Mouse (Mus musculus) embryonic facial prominence, embryonic 13.5 days (tissue): ENCODE data around the gene Pcx. TPM values are rescaled to one million over a fixed set of nuclear protein-coding genes. Genes with fewer than 3 reads are reported as not detected.

Source experiments
- ATAC-seq: fragments of 200-750 bp; cut with Nextera tagmentation; 2 replicates; pipeline ENCODE4 v1.8.0; 2017; ENCODE audit warnings: low read depth; ENCODE audit not compliant: insufficient number of reproducible peaks, insufficient read depth, low FRiP score, low TSS enrichment
- H3K27ac ChIP-seq: fragments of 300-500 bp; sonication (generic); 2 replicates; pipeline ENCODE4 v1.5.1; 2015; ENCODE audit warnings: moderate library complexity, mild to moderate bottlenecking, inconsistent platforms
- H3K27me3 ChIP-seq: fragments of 300-500 bp; sonication (generic); 2 replicates; pipeline ENCODE4 v1.6.1; 2015; ENCODE audit warnings: mild to moderate bottlenecking, inconsistent platforms
- H3K36me3 ChIP-seq: fragments of 300-500 bp; sonication (generic); 2 replicates; pipeline ENCODE4 v1.6.1; 2015; ENCODE audit warnings: mild to moderate bottlenecking, inconsistent platforms
- H3K4me1 ChIP-seq: fragments of 300-500 bp; sonication (generic); 2 replicates; pipeline ENCODE4 v1.6.1; 2015; ENCODE audit warnings: inconsistent platforms
- H3K4me2 ChIP-seq: fragments of 300-500 bp; sonication (generic); 2 replicates; pipeline ENCODE4 v1.6.1; 2015; ENCODE audit warnings: moderate library complexity, mild to moderate bottlenecking, inconsistent platforms
- H3K4me3 ChIP-seq: fragments of 300-500 bp; sonication (generic); 2 replicates; pipeline ENCODE4 v1.5.1; 2015; ENCODE audit warnings: mild to moderate bottlenecking, inconsistent platforms
- H3K9ac ChIP-seq: fragments of 300-500 bp; sonication (generic); 2 replicates; pipeline ENCODE4 v1.6.1; 2015; ENCODE audit warnings: mild to moderate bottlenecking, inconsistent platforms
- H3K9me3 ChIP-seq: fragments of 300-500 bp; sonication (generic); 2 replicates; pipeline ENCODE4 v1.6.1; 2016; ENCODE audit warnings: inconsistent platforms
- WGBS: fragments of 180-500 bp; shearing (Covaris S2); methylation state at CpG from one replicate; pipeline ENCODE4 v1.1.7; 2015; ENCODE audit warnings: mixed read lengths; 5-methylcytosine and 5-hydroxymethylcytosine counted together
- polyA plus RNA-seq: library from polyadenylated mRNA; unstranded; fragments of >200 nt; fragmentation: Nextera tagmentation; extraction: Ambion mirVana; gene quantifications from 2 replicates; pipeline ENCODE4 v1.2.1, GENCODE M21; 2015

Gene Pcx
- polyA plus RNA-seq, 1 experiment from 2014 or later, result 24.8 TPM

- Histone ChIP-seq H3K4me1 (peaks cover 15% of the 10 kb centered on the region), H3K9ac (no peak overlapping the region), H3K27ac (no peak overlapping the region), H3K36me3 (no peaks in the 10 kb centered on the region), H3K4me2 (no peak overlapping the region), H3K9me3 (no peaks in the 10 kb centered on the region), H3K4me3 (no peak overlapping the region), H3K27me3 (peaks cover 16% of the 10 kb centered on the region)
- ATAC-seq, result no peak
- WGBS, result 41% methylated on average over 4 of the region's 4 CpGs
Measured at GRCm38 (mm10) chr19:4481326-4481725, 28.9 kb upstream of the Pcx start.

GRCm38 (mm10) chr19:4482111-4482859 is 28.0 kb upstream of the Pcx start:
- H3K4me2 ChIP-seq, result no peak overlapping the region
- no peak for ATAC-seq
- no peaks in the 10 kb centered on the region for H3K36me3 ChIP-seq
- no peak overlapping the region for H3K9ac ChIP-seq
- H3K27ac ChIP-seq, result no peak overlapping the region
- peaks cover 10% of the 10 kb centered on the region; the same call in 1 of the 2 replicates for H3K4me1 ChIP-seq
- peaks cover 7% of the 10 kb centered on the region for H3K27me3 ChIP-seq
- H3K9me3 ChIP-seq, result no peaks in the 10 kb centered on the region
- H3K4me3 ChIP-seq, result no peak overlapping the region
- 86% methylated on average over 3 of the region's 3 CpGs for WGBS

GRCm38 (mm10) chr19:4485006-4485405 is 25.3 kb upstream of the Pcx start:
- H3K9me3 ChIP-seq, result no peaks in the 10 kb centered on the region
- peaks cover 13% of the 10 kb centered on the region for H3K4me1 ChIP-seq
- no peak overlapping the region for H3K27ac ChIP-seq
- no peak overlapping the region for H3K4me3 ChIP-seq
- H3K36me3 ChIP-seq, result no peaks in the 10 kb centered on the region
- no peak overlapping the region for H3K9ac ChIP-seq
- WGBS, result 21% methylated on average over 5 of the region's 5 CpGs
- H3K27me3 ChIP-seq, result 0 out of 2 replicates have a peak, but pooled peaks cover 3% of the 10 kb centered on the region
- no peak for ATAC-seq
- no peak overlapping the region for H3K4me2 ChIP-seq

- no peak for ATAC-seq
- 76% methylated on average over 2 of the region's 2 CpGs for WGBS
- no peaks in the 10 kb centered on the region for H3K36me3 ChIP-seq
Measured at GRCm38 (mm10) chr19:4487877-4488276, 22.4 kb upstream of the Pcx start.

GRCm38 (mm10) chr19:4491080-4491695 is 19.1 kb upstream of the Pcx start:
- Histone ChIP-seq H3K4me3 (no peak overlapping the region), H3K27me3 (0 out of 2 replicates have a peak, but pooled peaks cover 3% of the 10 kb centered on the region), H3K36me3 (no peaks in the 10 kb centered on the region), H3K4me2 (no peak overlapping the region), H3K4me1 (peaks cover 4% of the 10 kb centered on the region; the same call in 1 of the 2 replicates), H3K9me3 (no peaks in the 10 kb centered on the region), H3K27ac (no peak overlapping the region), H3K9ac (0 out of 2 replicates have a peak overlapping the region, but pooled peaks have one; percentile 32)
- WGBS, result 65% methylated on average over 10 of the region's 10 CpGs
- ATAC-seq, result no peak

More at GRCm38 (mm10) chr19:4487877-4488276, 22.4 kb upstream of the Pcx start:
- no peak overlapping the region for H3K4me2 ChIP-seq
- H3K9ac ChIP-seq, result no peak overlapping the region
- no peak overlapping the region for H3K27ac ChIP-seq
- no peaks in the 10 kb centered on the region for H3K9me3 ChIP-seq
- H3K27me3 ChIP-seq, result 0 out of 2 replicates have a peak, but pooled peaks cover 3% of the 10 kb centered on the region
- H3K4me3 ChIP-seq, result no peak overlapping the region
- H3K4me1 ChIP-seq, result peaks cover 13% of the 10 kb centered on the region

GRCm38 (mm10) chr19:4492526-4493296 is 17.6 kb upstream of the Pcx start:
- Histone ChIP-seq H3K27ac (no peak overlapping the region), H3K4me2 (no peak overlapping the region), H3K4me1 (peaks cover 4% of the 10 kb centered on the region), H3K36me3 (no peaks in the 10 kb centered on the region), H3K9ac (peak overlapping the region; percentile 44; the same call in 1 of the 2 replicates), H3K27me3 (0 out of 2 replicates have a peak, but pooled peaks cover 3% of the 10 kb centered on the region), H3K4me3 (no peak overlapping the region), H3K9me3 (no peaks in the 10 kb centered on the region)
- 53% methylated on average over 9 of the region's 9 CpGs for WGBS
- no peak for ATAC-seq

GRCm38 (mm10) chr19:4494707-4495106 is 15.6 kb upstream of the Pcx start:
- no peaks in the 10 kb centered on the region for H3K9me3 ChIP-seq
- WGBS, result 67% methylated on average over 7 of the region's 7 CpGs
- no peaks in the 10 kb centered on the region for H3K36me3 ChIP-seq
- no peak for ATAC-seq
- H3K4me3 ChIP-seq, result no peak overlapping the region
- no peak overlapping the region for H3K27ac ChIP-seq
- H3K4me1 ChIP-seq, result peaks cover 7% of the 10 kb centered on the region; the same call in 1 of the 2 replicates
- H3K27me3 ChIP-seq, result no peaks in the 10 kb centered on the region
- no peak overlapping the region for H3K4me2 ChIP-seq
- peak overlapping the region; percentile 22; the same call in 1 of the 2 replicates for H3K9ac ChIP-seq

- no peak overlapping the region for H3K4me2 ChIP-seq
- no peaks in the 10 kb centered on the region for H3K9me3 ChIP-seq
- H3K4me3 ChIP-seq, result no peak overlapping the region
- 80% methylated on average over 5 of the region's 5 CpGs for WGBS
- no peak for ATAC-seq
- no peaks in the 10 kb centered on the region for H3K36me3 ChIP-seq
- H3K27ac ChIP-seq, result no peak overlapping the region
- H3K4me1 ChIP-seq, result peaks cover 7% of the 10 kb centered on the region; the same call in 1 of the 2 replicates
- H3K27me3 ChIP-seq, result no peaks in the 10 kb centered on the region
- no peak overlapping the region for H3K9ac ChIP-seq
Measured at GRCm38 (mm10) chr19:4495814-4496213, 14.5 kb upstream of the Pcx start.

GRCm38 (mm10) chr19:4496535-4497262 is 13.6 kb upstream of the Pcx start:
- Histone ChIP-seq H3K4me1 (peaks cover 7% of the 10 kb centered on the region; the same call in 1 of the 2 replicates), H3K4me2 (no peak overlapping the region), H3K27ac (no peak overlapping the region), H3K9ac (no peak overlapping the region), H3K27me3 (no peaks in the 10 kb centered on the region), H3K4me3 (no peak overlapping the region), H3K36me3 (no peaks in the 10 kb centered on the region), H3K9me3 (no peaks in the 10 kb centered on the region)
- ATAC-seq, result no peak
- WGBS, result 87% methylated on average over 3 of the region's 3 CpGs

- Histone ChIP-seq H3K4me2 (peak overlapping the region; percentile 31), H3K4me3 (no peak overlapping the region)
Measured at GRCm38 (mm10) chr19:4497263-4497973, 12.9 kb upstream of the Pcx start.

More at GRCm38 (mm10) chr19:4497263-4497973, 12.9 kb upstream of the Pcx start:
- no peaks in the 10 kb centered on the region for H3K36me3 ChIP-seq
- no peaks in the 10 kb centered on the region for H3K27me3 ChIP-seq
- peaks cover 7% of the 10 kb centered on the region; the same call in 1 of the 2 replicates for H3K4me1 ChIP-seq
- H3K27ac ChIP-seq, result no peak overlapping the region
- WGBS, result 6% methylated on average over 4 of the region's 4 CpGs
- H3K9ac ChIP-seq, result no peak overlapping the region
- ATAC-seq, result no peak
- H3K9me3 ChIP-seq, result no peaks in the 10 kb centered on the region
